Mouse (Mus musculus) layer of hippocampus, adult 18-20 months (tissue): Measurements from ENCODE around the gene Rtn4r. TPM values are rescaled to one million over a fixed set of nuclear protein-coding genes. Genes with fewer than 3 reads are reported as not detected.

Experiments used
- DNase-seq, 2 experiments: peaks; one replicate each; pipeline ENCODE4 v3.0.0; 2022; ENCODE audit warnings: low spot score in 2 of 2
- total RNA-seq, 2 experiments: library from RNA; stranded (reverse); gene quantifications; 2 replicates each; pipeline ENCODE4 v1.2.3; 2021

The Rtn4r gene
- total RNA-seq, 2 experiments from 2014 or later, result 108 to 117 TPM

DNA sequence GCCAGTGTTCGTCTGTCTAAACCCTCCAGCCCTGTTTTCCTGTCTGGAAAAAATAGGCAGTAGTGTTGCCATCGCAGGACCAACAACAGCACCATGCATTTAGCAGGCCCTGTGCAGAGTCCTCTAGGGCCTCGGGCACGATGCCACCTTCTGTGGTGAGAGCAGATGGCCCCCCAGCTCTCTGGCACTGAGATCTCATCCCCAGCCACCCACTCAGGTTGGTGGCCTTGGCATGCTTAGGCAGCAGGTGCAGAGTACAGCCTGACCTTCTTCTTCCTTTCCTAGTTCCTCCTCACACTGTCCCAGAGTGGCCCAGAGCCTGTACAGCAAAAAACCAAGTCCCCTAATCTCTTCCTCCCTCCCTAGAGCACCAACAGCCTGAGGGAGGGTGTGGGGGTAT is 3.4 kb upstream of the Rtn4r start:
- DNase-seq, result no peak

DNA sequence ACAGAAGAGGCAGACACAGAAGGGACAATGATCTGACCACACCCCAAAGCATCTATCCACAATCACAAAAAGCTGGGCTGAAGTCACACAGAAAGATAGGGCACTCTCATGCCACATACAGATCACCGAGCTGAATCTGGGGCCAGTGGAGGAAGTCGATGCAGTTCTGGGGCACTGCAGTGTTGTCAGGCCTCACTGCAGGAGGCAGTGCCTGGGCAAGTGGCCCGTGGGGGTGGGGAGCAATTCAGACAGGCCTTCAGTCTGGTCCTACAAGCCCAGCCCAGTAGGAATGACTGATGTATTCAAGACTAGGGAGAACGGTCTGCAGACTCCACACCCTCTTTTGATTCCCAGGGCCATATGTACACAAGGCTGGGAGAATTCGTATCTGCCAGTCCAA is 2.8 kb upstream of the Rtn4r start:
- DNase-seq, result no peak

GRCm38 (mm10) chr16:18125131-18125530 is 2.3 kb upstream of the Rtn4r start:
- DNase-seq, result no peak

GRCm38 (mm10) chr16:18126211-18126610 is 1.2 kb upstream of the Rtn4r start:
- DNase-seq, result no peak

GRCm38 (mm10) chr16:18127871-18128563 is 575 bp downstream of the Rtn4r start:
- DNase-seq, result no peak

DNA sequence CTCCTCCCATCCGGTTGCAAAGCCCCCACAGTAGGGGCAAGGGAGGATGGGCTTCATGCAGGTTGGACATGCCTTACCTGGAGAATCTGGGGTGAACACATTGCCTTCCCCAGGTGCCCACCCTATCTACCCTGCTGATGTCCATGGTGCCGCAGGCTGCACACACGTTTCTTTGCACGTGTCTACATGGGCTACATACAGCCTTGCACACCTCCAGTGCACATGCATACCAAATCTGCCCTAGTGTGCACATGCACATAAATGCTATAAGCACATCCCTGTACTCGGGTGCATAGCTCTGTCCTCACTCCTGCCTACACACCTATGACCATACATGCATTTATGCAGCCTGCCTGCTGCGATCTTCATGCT is 1.1 kb downstream of the Rtn4r start:
- no peak for DNase-seq

DNA sequence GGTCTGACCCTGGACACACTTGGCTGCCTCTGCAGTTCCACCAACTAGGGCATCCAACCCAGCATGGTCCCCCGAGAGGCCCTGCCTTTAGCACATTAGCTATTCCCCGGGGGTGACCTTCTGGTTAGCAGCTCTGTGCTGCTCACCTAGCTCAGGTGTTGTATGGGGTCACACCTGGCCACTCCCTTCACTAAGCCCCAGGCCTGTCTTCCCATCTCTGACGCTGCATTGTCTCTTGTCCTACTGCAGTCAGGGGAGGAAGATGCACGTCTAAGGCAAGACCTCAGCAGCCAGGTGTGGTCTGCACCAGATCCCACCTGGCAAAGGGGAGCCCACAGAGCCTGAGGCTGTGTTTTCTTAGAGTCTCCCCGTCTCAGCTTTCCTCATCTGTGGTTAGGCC is 2.0 kb downstream of the Rtn4r start:
- no peak for DNase-seq

DNA sequence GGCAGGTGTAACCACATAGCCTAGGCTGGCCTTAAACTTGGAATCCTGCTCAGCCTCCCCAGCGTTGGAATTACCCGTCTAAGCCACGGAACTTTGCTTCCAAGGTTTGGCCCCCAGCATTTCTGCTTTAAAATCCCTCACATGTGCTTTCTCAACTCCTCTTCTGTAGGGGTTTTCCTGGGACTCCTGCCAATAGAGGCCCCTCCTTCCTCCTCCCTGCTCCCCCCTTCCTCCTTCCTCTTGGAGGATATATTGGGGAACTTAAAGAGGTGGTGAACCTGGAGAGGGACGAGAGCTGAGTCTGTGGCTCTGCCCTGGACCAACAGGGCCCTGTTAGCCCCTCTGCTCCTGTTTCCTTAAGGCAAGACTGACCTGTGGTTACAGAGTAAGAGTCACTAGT is 2.8 kb downstream of the Rtn4r start:
- DNase-seq, result no peak

DNA sequence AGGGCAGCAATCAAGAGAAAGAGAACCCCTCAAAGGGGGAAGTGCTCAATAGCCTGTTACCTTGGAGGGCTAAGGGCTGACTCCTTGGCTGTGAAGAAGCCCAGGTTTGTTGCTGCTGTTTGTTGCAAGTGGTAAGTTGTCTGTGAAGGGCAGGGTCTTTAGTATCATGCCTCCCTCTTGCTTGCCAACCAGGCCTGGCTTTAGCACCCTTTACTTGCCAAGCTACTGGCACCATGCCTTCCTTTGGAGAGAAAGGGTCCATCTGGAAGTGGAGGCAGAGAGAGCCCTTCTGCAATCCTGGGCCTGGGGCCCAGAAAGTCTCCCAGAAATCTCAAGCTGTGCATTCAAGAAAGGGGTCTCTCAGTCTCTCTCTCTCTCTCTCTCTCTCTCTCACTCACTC is 3.3 kb downstream of the Rtn4r start:
- DNase-seq, result no peak

- DNase-seq, result no peak
Observed at GRCm38 (mm10) chr16:18131245-18131939, 4.0 kb downstream of the Rtn4r start.

GRCm38 (mm10) chr16:18132026-18132425 is 4.6 kb downstream of the Rtn4r start:
- no peak for DNase-seq

GRCm38 (mm10) chr16:18132575-18132974 is 5.1 kb downstream of the Rtn4r start:
- DNase-seq, result no peak

DNA sequence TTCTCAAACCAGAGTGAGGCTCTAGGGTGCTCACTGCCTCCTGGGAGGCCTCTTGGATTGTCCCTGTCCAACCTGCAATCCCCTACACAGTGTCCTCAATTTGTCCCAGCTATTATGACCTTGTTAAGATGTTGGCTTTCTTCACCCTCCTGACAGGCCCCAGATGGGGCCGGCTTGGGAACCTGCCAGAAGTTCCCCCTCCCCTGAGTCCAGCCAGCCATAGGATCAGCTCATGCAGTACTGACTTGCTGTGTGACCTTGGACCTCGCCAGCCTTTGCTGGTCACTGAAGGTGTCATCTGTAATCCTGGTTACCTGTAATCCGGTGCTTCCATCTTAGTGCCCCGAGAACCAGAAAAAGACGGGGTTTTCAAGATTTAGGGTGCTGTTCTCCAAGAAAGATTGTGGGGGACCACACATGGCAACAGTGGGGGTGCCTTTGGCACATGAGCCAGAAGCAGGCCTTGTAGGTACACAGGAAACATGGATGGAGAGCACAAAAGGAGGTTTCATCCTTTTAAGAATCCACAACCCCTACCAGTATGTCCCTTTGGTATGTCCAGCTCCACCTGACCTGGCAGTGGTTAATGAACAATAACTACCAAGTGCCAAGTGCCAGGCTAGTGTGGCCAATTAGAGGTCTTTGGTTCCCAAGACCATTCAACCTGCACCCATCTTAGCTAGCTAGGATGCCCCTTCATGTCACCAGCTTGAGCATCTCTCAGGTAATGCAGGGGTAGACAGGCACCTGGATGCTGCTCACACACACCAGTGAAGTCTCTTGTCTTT is 5.9 kb downstream of the Rtn4r start:
- DNase-seq, result no peak

DNA sequence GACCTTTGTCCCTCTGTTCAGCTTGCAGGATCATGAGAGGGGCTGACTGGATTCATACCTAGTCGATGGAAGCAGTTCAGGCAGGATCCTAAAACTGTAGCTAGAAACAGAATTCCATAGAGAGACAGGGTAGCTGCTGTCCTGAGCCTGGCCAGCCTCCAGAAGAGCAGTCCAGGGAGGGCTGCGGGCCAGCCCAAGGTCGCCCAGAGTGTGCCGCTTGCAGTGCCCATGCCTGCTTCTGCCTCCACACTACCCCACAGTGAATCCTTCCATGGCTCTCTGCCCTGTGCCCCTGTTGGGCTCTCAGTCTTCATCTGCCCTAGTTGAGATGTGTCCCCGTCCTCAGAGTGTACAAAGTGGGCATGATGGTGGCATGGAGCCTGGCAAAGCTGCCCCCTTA is 7.8 kb downstream of the Rtn4r start:
- DNase-seq, result no peak

- DNase-seq, result no peak
Observed at GRCm38 (mm10) chr16:18136015-18136414, 8.6 kb downstream of the Rtn4r start.

- DNase-seq, result peak; percentile 82 to 93
Observed at GRCm38 (mm10) chr16:18144201-18144600, 16.8 kb downstream of the Rtn4r start.

- DNase-seq, result no peak
Observed at GRCm38 (mm10) chr16:18145341-18145867, 18.0 kb downstream of the Rtn4r start.

- no peak for DNase-seq
Observed at GRCm38 (mm10) chr16:18148208-18148876, 20.9 kb downstream of the Rtn4r start.

- DNase-seq, result no peak
Observed at GRCm38 (mm10) chr16:18149205-18149604, 21.8 kb downstream of the Rtn4r start.

GRCm38 (mm10) chr16:18152189-18152588 is 24.7 kb downstream of the Rtn4r start:
- DNase-seq, result no peak

- peak; percentile 63 to 84 for DNase-seq
Observed at GRCm38 (mm10) chr16:18152769-18153445, 25.5 kb downstream of the Rtn4r start.
